Mouse (Mus musculus): Measurements from ENCODE around the gene Blvra.
A peak's percentile ranks its signal among the peaks of the same experiment; 100 is the strongest.
"Not testable (repeated sequence)": the region's sequence is repeated elsewhere in the genome, so short reads cannot be mapped to it uniquely, and the experiment has no call there.

Gene Blvra

DNA sequence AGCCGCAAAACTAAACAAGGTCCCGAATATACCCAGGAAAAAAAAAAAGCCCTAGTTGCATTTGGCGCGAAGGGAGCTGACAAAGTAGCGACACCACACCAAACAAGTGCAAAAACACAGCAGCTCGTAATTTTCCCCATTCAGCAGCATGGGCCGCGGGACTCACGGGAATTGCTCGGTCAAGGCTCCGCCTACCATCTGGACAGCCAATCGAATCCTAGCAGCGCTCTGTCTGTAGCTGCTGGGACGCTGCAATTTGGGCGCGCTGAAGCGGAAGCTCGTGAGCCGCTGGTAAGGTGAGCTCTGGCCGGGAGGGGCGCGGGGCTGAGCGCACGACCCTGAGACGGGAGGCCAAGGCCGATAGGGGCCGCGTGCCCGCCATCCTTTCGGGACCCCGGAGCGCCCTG, at the start of gene Blvra:
Blvra (plus strand) TSS at position 231 of the 407 bp plus-strand sequence.
- DNase-seq (ENCODE audit: low spot score in 2 of 2) = peak; percentile 76 to 90

DNA sequence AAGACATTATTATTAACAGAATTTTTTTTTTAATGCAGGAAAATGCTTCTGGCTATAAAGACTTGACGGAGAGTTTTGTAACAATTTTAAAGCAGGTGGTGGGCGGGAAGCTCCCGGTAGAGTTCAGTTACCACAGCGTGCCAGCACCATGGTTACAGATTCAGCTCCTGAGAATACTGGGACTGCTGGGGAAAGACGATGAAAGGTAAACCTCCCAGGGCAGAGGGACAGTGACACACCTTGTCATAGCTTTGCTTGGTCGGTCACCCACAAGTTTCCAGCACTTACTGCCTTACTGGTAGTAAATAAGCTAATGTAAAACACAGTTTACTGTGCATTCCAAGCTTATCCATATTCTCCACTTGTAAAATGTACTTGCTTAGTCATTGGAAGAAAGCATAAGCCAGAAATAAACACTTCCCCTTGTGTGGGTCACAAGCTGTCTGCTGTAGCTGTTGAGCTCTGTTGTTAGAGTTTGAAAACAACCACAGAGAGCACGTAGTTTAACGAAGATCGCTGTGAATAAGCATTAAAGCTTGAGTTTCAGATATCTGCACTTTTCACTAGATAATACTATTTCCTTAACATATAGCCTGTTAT, 35.4 kb upstream of the Blvra start:
- DNase-seq (ENCODE audit: low spot score in 2 of 2) = no peak

DNA sequence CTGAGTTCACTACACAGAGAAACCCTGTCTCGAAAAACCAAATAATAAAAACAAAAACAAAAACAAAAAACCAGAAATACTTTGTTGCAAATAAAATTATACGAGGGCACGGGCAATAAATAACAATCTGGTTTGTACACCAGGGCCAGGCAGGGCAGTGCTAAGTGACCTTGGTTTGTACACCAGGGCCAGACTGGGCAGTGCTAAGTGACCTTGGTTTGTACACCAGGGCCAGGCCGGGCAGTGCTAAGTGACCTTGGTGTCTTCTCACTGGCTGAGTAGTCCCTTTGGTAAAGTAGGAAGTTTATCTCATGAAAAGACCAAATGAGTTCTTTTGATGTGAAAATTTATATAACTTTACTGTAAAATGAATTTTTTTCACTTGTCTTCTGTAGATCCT, 33.2 kb upstream of the Blvra start:
- DNase-seq (ENCODE audit: low spot score in 2 of 2) = no peak

DNA sequence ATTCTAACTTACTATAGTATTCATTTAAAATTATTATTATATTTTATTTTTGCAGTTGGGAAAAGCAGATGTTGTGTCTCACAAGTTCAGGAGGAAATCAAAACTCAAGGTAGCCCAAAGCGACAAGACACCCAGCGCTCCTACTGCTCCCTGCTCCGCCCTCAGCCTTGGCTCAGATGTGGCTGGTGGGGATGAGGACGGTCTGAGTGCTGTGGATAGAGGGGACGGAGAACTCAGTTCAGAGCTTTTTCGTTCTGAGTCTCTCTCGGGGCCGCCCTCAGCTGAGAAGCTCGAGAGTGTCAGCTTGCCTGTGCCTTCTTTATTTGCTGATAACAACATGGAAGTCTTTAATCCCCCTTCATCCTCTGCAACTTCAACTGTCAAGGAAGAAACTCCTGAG, 9.0 kb upstream of the Blvra start:
- DNase-seq (ENCODE audit: low spot score in 2 of 2) = no peak

DNA sequence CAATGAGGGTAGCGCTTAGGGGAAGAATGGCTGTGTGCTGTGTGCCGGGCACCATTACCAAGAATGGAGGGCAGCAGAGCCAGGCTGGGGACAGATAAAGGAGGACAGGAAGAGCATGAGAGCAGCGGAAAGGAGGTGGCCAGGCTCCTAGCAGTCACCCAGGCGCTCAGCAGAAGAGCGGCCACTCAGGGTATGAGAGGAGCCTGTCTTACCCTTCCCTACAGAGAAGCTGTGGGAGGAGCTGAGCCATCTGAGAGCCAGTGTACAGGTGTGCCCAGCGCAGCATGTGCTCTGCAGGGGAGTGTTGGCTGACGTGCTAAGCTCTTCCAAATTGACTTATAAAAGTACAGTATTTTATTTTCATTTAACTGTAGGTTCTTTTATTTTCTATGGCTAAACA, 1.7 kb upstream of the Blvra start:
- DNase-seq (ENCODE audit: low spot score in 2 of 2) = no peak

DNA sequence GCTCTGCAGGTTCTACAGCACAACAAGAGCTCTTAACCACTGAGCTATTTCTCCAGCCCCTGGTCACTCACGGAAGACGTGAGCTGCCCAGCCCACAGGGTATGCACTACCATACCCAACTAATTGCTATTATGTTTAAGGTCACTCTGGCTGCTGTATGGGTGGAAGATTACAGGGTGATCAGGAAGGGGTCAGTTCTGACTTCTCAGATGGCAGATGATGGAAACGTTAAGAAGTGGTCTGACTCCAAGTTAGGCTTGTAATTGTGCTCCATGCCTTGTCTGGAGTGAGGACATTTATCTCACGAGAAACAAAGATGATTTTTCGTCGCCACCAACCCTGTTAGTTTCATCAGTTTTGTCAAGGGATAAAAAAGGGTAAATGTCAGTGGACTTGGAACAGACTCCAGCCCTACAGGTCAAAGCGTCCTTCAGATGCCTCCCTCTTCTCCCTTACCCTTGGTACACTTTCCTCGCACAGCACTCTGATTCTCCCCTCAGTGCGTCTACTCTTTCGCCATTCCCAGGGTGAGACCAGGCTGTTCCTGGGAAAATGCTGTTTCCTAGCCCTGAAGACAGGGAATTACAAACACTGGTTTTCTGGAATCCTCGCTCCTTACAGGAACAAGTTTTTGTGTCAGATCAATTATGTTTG, 557 bp upstream of the Blvra start:
- no peak for DNase-seq (ENCODE audit: low spot score in 2 of 2)

DNA sequence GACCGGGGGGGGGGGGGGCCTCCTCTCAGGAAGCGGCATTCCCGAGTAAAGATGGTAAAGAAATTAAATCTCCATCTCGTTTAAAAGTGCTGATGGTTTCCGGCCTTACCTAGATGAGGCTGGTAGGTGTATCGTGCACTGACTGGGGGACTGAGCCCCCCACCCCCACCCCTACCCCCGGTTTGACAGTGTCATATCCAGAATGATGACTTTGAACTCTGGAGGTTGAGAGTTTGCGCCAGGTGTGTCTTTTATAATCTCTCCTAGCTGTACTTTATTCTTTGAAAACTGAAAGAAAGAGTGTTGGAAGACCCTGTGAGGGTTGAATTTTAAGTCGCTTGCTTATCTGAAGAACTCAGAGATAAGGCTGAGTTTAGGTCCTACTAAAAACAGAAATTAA, 414 bp downstream of the Blvra start:
- no peak for DNase-seq (ENCODE audit: low spot score in 2 of 2)

DNA sequence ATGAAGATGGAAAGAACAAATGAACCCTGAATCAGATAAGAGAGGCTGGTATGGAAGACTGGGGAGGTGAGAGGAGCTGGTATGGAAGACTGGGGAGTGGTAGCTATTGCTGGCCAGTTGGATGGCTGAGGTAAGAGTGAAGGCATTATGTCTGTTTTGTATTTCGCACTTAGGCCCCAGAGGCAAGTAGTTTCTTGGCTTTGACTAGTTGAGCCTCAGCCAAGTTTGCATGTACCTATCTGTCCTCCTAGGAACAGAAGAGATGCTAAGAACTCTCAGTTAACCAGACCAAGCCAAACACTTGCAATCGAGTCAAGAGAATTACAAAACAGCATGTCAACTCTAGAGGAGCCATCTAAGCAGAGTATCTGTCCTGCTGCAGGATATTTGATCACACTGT, 3.7 kb downstream of the Blvra start:
- no peak for DNase-seq (ENCODE audit: low spot score in 2 of 2)

DNA sequence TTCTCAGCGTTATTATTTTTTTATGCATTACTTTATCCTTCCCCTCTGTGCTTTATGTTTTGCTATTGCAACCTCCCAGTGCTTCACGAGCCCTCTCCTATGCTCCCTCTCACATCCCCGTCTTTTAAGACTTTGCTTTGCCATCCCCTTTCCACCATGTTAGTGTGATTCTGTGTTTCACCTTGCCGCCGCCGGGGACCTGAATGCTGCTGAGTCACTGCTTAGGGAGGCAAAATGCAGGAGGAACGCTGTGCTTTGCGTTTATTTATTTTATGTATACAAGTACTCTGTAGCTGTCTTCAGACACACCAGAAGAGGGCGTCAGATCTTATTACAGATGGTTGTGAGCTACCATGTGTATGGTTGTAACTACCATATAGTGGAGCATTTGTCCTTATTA, 7.1 kb downstream of the Blvra start:
- DNase-seq (ENCODE audit: low spot score in 2 of 2) = no peak

DNA sequence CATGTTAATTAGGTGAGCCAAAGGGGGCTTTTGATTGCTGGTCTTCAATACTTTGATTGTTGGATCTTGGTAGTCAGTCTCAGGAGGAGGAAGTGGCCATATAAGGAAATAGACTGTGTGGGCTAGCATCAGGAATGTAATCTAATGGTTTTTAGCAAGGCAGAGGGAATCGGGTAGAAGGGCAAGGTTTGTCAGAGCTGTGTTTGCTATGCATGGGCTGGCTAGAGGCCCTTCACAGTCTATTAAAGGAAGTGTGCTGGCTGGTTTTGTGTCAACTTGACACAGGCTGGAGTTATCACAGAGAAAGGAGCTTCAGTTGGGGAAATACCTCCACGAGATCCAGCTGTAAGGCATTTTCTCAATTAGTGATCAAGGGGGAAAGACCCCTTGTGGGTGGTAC, 8.6 kb downstream of the Blvra start:
- DNase-seq (ENCODE audit: low spot score in 2 of 2) = not testable (repeated sequence)

DNA sequence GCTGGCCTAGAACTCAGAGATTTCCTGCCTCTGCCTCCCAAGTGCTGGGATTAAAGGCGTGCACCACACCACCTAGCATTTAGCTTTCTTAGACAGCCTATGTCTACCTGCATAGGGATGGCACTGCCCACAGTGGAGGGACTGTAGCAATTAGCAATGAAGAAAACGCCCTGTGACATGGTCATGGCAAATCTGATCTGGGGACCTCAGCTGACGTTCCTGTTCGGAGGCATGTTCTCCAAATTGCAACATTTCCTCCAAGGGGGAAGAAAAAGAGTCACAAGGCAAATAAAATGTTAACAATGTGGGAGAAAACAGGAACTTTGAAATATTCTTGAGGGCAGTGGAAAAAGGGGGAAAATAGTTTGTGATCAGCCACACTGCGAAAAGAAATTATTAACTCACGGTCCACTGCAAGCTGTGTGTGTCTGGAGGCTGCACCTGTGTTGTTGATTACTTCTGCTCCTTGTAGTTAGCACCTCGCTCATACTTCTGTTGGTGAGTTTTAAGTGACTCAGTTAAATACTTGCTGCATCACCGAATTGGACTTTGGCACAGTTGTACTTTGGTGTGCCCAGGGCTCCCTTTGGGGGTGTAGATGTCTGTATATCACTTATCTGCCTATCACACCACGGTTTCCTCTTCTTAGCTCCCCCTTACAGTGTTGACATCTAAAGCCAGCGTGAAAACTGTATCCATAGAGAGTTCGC, 9.6 kb downstream of the Blvra start:
- no peak for DNase-seq (ENCODE audit: low spot score in 2 of 2)

DNA sequence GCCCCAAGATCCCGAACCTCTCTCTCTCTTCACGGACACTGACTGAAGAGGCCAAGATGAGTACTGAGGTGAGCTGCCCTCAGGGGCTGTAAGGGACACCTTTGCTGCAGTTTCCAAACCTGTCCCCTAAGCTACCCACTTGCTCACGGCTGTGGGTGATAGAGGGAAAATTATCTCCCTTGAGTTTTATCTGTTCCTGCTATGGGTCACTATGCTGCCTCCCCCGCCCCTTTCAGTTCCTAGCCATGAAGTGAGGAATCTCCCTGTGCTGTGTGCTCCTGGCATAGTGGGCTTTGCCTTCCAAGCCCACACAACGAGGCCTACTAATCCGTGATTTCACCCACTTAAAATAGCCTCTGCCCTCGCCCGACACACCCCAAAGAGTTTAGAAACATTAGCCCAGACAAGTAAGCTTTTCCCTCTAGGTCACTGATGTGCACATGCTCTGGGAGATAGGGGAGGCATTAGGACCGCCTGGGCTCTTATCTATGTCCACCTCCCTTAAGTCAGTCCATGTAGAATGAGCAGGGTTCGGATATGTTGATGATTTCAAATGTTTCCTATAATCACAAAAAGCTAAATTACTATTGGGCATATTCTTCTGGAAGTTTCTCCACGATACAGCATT, 10.2 kb downstream of the Blvra start:
- no peak for DNase-seq (ENCODE audit: low spot score in 2 of 2)

DNA sequence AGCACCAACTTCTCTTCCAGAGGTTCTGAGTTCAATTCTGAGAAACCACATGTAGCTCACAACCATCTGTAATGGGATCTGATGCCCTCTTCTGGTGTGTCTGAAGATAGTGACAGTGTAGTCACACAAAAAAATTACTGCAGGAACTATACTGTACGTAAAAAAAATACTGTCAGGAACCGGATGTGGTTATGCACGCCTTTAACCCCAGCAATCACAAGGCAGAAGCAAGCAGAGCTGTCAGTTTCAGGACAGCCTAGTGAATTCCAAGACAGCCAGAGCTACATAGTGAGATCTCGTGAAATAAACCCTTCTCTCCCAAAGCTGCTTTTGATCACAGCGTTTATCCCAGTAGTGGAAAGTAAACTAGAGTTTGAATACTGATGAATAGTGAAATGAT, 15.8 kb downstream of the Blvra start:
- DNase-seq (ENCODE audit: low spot score in 2 of 2) = no peak

DNA sequence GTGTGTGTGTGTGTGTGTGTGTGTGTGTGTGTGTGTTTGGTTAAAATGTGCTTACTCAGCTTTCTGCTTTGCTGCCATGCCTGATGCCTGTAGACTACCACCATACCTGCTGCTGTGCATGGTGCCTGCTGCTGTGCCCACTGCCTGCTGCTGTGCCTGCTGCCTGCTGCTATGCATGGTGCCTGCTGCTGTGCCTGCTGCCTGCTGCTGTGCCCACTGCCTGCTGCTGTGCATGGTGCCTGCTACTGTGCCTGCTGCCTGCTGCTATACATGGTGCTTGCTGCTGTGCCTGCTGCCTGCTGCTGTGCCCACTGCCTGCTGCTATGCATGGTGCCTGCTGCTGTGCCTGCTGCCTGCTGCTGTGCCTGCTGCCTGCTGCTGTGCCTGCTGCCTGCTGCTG, 19.7 kb downstream of the Blvra start:
- DNase-seq (ENCODE audit: low spot score in 2 of 2) = not testable (repeated sequence)

DNA sequence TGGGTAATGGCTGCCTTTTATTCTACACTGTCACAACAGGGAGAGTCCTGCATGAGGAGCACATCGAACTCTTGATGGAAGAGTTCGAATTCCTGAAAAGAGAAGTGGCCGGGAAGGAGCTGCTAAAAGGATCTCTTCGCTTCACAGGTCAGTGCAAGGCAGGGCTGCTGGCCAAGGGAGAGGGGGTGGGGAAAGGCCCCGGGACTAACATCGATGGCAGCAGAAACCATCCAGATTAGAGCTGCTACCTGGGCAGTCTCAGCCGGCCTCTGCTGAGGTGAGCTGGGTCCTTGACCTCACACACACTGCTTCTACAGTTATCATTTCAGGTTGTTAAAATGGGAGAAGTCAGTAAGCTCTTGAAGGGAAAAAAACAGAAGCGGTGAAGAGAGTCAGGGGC, 21.5 kb downstream of the Blvra start:
- DNase-seq (ENCODE audit: low spot score in 2 of 2) = no peak

DNA sequence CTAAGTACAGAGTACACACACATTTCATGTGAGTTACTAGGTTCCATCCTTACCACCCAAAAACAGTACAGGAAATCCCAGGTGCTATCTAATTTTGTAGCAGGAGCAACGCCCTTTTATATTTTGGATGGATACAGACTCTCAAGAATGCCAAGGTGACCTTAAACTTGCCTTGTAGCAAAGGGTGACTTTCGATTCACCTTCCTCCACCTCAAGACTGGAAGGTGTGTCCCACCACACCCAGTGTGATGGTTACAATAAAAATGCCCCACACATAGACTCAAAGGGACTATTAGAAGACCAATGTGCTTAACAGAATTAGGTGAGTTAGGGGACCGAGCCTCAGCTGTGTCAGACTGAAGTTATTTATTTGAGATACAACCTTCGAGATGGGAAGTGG, 38.5 kb downstream of the Blvra start:
- DNase-seq (ENCODE audit: low spot score in 2 of 2) = no peak

DNA sequence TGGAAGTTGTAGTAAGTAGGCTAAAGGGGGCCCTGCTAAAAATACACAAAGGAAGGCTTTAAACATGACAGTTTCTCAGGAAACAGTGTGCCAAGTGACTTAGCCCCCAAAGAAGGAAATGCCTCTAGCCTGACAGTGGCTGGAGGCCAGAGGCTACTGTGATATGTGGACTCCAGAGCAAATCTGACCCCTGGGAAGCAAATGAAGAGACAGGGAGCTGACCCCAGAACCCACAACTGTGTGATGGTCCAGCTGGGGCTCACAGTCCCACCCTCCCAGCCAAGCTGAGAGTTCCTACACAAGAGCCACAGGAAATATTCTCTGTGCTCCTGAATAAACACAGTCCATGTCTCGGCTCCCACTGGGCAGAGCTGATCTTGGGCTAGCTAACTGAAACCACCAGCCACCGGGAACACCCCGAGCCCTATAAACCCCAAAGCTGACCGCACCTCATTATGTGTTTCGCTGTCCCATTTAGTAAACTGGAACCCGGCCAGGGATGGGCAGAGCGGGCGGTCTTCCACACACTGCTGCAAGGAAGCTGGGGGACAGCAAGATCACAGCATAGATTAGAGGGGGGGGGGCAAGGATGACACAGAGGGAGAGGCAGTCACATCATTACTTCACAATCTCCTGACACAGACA, 51.2 kb downstream of the Blvra start:
- no peak for DNase-seq (ENCODE audit: low spot score in 2 of 2)

DNA sequence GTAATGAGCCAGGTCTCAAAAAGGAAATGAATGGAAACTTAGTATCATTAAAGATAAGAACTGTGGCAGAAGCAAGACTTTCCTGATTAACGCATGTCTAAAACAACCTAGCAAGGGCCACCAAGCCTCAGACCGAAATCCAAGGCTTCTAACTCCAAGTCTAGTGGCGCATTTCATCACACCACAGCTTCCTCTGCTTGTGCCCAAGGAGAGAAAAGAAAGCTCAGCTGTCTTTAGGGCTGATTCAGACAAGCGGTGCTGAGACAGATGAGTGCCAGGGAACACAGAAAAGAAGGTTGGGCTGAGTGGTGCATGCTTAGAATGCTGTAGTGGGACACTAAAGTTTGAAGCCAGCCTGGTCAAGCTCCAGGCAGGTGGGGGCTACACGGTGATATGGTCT, 58.5 kb downstream of the Blvra start:
- no peak for DNase-seq (ENCODE audit: low spot score in 2 of 2)

DNA sequence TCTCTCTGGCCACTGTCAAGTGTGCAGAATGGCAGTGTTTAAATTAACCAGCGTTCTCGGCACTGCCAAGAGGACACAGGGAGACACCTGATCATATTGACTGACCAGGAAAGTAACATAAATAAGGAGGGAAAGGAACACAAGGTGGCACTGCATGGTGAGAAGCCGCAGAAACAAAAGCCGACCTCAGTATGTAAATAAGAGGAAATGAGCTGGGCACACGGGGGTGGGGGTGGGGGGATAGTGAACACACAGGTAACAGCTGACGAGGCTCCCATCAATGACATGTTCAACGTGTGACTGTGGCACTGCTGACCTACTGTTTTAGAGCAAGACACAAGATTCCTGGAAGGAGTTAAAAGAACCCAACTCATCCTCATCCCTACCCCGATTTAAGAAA, 60.9 kb downstream of the Blvra start:
- no peak for DNase-seq (ENCODE audit: low spot score in 2 of 2)

DNA sequence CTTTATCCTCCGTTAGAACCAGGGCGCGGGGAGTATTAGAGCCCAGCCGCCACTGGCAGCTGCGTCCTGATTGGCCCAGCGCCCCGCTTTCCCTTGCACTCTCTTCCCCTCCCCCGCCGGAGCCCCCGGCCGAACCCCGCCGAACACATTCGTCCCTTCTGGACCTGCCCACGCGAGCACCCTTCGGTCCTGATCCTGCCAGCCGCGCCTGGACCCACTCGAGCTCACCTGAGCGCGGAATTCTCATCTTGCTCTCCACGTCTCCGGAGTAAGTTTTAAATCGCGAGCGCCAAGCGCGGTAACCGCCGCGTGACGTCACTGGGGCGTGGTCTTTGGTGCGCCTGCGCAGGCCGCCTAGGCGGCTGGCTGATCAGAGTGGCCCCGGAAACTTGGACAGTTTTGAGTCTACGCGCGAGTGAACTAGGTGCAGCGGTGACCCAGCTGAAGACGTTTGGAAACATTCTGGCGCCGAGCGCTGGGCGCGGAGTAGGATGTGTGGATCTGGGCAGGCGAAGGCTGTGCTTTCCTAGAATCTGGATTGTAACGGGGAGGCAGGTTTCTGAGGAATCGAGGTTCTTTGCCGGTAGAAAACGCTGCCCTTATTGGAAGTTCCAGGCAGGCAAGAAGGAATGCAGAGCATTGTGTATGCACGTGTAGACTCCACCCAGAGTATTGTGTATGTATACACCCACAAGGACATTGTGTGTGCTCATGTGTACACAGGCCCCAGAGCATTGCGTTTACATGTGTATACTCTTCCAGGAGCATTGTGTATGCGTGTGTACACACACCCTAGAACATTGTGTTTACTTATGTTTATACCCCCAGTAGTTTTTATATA, 63.4 kb downstream of the Blvra start, which contains the start of gene Ncaph:
Ncaph (minus strand) TSS at position 334 of the 841 bp plus-strand sequence.
- DNase-seq (ENCODE audit: low spot score in 2 of 2) = peak; percentile 98 to 100

DNA sequence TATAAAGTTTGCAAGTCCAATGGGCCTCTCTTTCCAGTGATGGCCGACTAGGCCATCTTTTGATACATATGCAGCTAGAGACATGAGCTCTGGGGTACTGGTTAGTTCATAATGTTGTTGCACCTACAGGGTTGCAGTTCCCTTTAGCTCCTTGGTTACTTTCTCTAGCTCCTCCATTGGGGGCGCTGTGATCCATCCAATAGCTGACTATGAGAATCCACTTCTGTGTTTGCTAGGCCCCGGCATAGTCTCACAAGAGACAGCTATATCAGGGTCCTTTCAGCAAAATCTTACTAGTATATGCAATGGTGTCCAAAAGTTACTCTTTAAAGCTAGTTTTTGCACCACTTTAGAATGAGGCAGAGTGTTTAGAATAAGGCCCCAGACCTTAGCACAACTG, 64.8 kb downstream of the Blvra start:
- DNase-seq (ENCODE audit: low spot score in 2 of 2) = not testable (repeated sequence)

Data from spleen, postnatal 10 days (tissue).